Mouse (Mus musculus) midbrain, postnatal 0 days (tissue): ENCODE data around the gene Shroom3. TPM values are rescaled to one million over a fixed set of nuclear protein-coding genes. Genes with fewer than 3 reads are reported as not detected.

Experiments
- ATAC-seq: fragments of 200-750 bp; cut with Nextera tagmentation; 2 replicates; pipeline ENCODE4 v1.8.0; 2017; ENCODE audit warnings: moderate number of reproducible peaks, mild to moderate bottlenecking, moderate TSS enrichment, moderate library complexity; ENCODE audit not compliant: low FRiP score
- DNase-seq: peaks from one replicate; pipeline ENCODE4 v3.0.0-alpha.2; 2015; ENCODE audit warnings: low spot score
- H3K27ac ChIP-seq: fragments of 300-500 bp; sonication (generic); 2 replicates; pipeline ENCODE4 v1.5.1; 2014; ENCODE audit warnings: low read depth, mild to moderate bottlenecking, low read length, mixed read lengths
- H3K27me3 ChIP-seq: fragments of 300-500 bp; sonication (generic); 2 replicates; pipeline ENCODE4 v1.6.1; 2014; ENCODE audit warnings: low read length, control low read depth, mixed read lengths; ENCODE audit not compliant: insufficient read depth
- H3K36me3 ChIP-seq: fragments of 300-500 bp; sonication (generic); 2 replicates; pipeline ENCODE4 v1.6.1; 2014; ENCODE audit warnings: low read length, control low read depth, mixed read lengths; ENCODE audit not compliant: insufficient read depth
- H3K4me1 ChIP-seq: fragments of 300-500 bp; sonication (generic); 2 replicates; pipeline ENCODE4 v1.6.1; 2014; ENCODE audit warnings: mild to moderate bottlenecking, control low read depth, antibody characterized with exemption, low read length, mixed read lengths; ENCODE audit not compliant: insufficient read depth
- H3K4me2 ChIP-seq: fragments of 300-500 bp; sonication (generic); 2 replicates; pipeline ENCODE4 v1.6.1; 2014; ENCODE audit warnings: low read depth, mild to moderate bottlenecking, low read length, mixed read lengths; ENCODE audit not compliant: poor library complexity, severe bottlenecking
- H3K4me3 ChIP-seq: fragments of 300-500 bp; sonication (generic); 2 replicates; pipeline ENCODE4 v1.5.1; 2014; ENCODE audit warnings: low read depth, mild to moderate bottlenecking, low read length, moderate library complexity
- H3K9ac ChIP-seq: fragments of 300-500 bp; sonication (generic); replicated peaks from 2 replicates; pipeline ENCODE4 v1.6.1; 2014; ENCODE audit warnings: mild to moderate bottlenecking, low read length, moderate library complexity, mixed read lengths; ENCODE audit not compliant: poor library complexity, severe bottlenecking
- H3K9me3 ChIP-seq: fragments of 300-500 bp; sonication (generic); 2 replicates; pipeline ENCODE4 v1.6.1; 2016; ENCODE audit warnings: low read length, control low read depth
- CTCF ChIP-seq: IDR thresholded peaks from 2 replicates; pipeline ENCODE4 v1.5.1; 2016; ENCODE audit warnings: antibody characterized with exemption, mild to moderate bottlenecking
- WGBS: fragments of 180-500 bp; shearing (Covaris S2); extraction: QIAGEN DNeasy Blood & Tissue Kit; methylation state at CpG from one replicate; pipeline ENCODE4 v1.1.7; 2014; 5-methylcytosine and 5-hydroxymethylcytosine counted together
- polyA plus RNA-seq: library from polyadenylated mRNA; unstranded; fragments of >200 nt; fragmentation: Nextera tagmentation; extraction: Ambion mirVana; gene quantifications from 2 replicates; pipeline ENCODE4 v1.2.1, GENCODE M21; 2015
- total RNA-seq: library from RNA; depleted of rRNA; stranded (reverse); fragments of >200 nt; gene quantifications from 2 replicates; pipeline ENCODE4 v1.2.3, GENCODE M21; 2014

The Shroom3 gene
- total and polyA plus RNA-seq, 2 experiments from 2014 or later, result 1.2 to 8.1 TPM

DNA sequence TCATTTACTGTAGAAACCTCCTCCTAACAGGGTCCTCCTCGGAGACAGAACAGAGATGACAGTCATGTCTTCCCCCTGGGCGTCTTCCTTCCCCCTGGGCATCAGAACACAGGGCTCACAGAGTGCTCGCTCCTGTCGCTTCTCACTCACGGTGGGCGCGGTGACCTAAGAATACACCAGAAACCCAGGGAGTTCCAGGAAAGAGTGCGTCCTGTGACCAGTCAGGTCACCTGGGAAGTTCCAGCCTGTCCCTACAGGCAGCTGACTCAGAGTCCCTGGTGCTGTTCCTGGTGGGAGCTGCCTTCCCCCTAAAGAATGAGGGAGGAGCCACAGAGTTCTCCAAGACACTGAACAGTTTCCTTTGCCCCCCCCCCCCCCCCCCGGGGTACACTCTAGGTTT is 283.9 kb downstream of the Shroom3 start:
- Histone ChIP-seq H3K4me2 (no peak overlapping the region), H3K36me3 (no peaks in the 10 kb centered on the region), H3K9ac (no peak overlapping the region), H3K4me3 (no peak overlapping the region), H3K27me3 (no peaks in the 10 kb centered on the region), H3K27ac (no peak overlapping the region), H3K4me1 (no peaks in the 10 kb centered on the region), H3K9me3 (no peaks in the 10 kb centered on the region)
- TF ChIP-seq CTCF, result no peak
- whole genome bisulfite sequencing, result 82% methylated on average over 9 of the region's 9 CpGs
- ATAC-seq (no peak), DNase-seq (no peak)

DNA sequence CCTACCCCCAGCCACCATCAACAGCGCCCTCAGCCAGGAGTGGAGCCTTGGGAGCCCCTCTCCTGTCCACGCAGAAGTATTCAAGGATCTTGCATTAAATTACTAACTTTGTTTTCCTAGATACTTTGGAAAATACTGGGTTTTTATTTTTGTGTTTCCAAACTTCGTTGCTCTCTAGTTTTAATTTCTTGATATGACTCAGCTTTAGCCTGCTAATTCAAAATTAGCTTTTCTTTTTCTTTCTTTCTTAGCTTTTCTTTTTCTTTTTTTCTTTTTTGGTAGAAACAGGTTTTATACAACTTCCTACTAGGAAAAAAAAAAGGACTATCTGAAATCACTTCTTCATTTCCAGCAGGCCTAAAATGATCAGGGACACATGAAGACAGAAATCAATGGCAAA is 284.7 kb downstream of the Shroom3 start:
- DNase-seq (no peak), ATAC-seq (no peak)
- no peak overlapping the region for H3K4me3 ChIP-seq
- no peak overlapping the region for H3K27ac ChIP-seq
- H3K9me3 ChIP-seq, result no peaks in the 10 kb centered on the region
- no peaks in the 10 kb centered on the region for H3K36me3 ChIP-seq
- H3K4me2 ChIP-seq, result no peak overlapping the region
- no peak overlapping the region for H3K9ac ChIP-seq
- H3K4me1 ChIP-seq, result no peaks in the 10 kb centered on the region
- 93% methylated on average over 3 of the region's 3 CpGs for WGBS
- no peaks in the 10 kb centered on the region for H3K27me3 ChIP-seq
- TF ChIP-seq CTCF, result no peak

DNA sequence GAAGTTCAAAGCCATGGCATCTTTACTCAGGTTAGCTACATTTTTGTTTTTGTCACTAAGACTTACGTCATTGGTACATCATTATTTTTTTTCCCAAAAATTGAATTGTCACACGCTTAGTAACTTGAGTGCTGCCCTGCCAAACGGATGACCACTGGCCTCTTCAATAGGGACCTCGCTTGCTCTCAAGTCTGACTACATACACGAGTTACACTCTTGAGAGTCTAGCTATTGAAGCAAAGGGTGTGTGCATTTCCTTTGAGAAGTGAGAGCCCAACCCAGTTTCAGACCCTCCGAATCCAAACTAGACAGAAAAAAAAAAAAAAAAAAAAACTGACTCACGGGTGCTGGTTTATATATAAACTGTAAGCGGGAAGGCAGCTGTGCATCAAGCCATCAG is 286.2 kb downstream of the Shroom3 start:
- Histone ChIP-seq H3K4me3 (no peak overlapping the region), H3K27ac (no peak overlapping the region), H3K36me3 (no peaks in the 10 kb centered on the region), H3K4me2 (no peak overlapping the region), H3K9me3 (no peaks in the 10 kb centered on the region), H3K27me3 (no peaks in the 10 kb centered on the region), H3K4me1 (no peaks in the 10 kb centered on the region), H3K9ac (no peak overlapping the region)
- ATAC-seq (no peak), DNase-seq (no peak)
- 85% methylated on average over 8 of the region's 8 CpGs for WGBS
- TF ChIP-seq CTCF, result no peak

DNA sequence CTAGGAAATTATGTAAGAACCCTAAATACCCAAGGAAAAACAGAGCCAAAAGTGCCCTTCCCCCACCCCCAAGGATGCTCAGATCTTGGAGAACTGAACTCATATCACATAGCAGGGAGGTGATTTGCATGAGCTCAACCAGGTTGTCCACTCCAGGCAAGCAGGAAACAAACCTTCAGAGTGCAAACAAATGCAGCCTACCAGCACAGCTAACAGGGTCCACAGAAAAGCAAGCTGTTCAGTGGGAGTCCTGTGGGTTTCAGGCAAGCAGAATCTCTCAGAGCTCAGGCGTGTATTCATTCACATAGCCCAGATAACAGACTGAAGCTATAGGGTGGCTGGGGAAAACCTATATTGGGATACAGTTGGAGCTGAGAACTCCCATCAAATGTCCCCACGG is 286.7 kb downstream of the Shroom3 start:
- no peaks in the 10 kb centered on the region for H3K9me3 ChIP-seq
- no peak overlapping the region for H3K4me3 ChIP-seq
- H3K9ac ChIP-seq, result no peak overlapping the region
- no peak overlapping the region for H3K4me2 ChIP-seq
- DNase-seq (no peak), ATAC-seq (no peak)
- WGBS, result 77% methylated on average over 2 of the region's 2 CpGs
- H3K27ac ChIP-seq, result no peak overlapping the region
- TF ChIP-seq CTCF, result no peak
- no peaks in the 10 kb centered on the region for H3K27me3 ChIP-seq
- H3K4me1 ChIP-seq, result no peaks in the 10 kb centered on the region
- H3K36me3 ChIP-seq, result no peaks in the 10 kb centered on the region

DNA sequence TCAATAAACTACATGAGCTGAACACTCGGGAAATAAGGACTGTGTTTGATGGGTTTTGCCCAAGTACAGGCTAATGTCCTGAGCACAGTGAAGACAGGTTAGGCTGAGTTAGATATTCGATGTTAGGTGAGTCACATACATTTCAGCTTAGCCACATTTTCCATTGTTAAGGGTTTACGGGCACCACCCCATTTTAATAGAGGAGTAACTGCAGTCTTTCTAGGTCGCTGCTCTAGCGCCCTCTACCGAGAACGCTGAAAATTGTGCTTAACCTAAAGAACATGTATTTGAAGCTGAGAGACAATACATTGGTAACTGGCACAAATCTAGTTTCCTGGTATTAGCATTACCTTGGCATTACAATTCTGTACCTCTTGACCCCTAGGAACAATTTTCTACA is 287.2 kb downstream of the Shroom3 start:
- no peak overlapping the region for H3K27ac ChIP-seq
- peak; percentile 71 for TF ChIP-seq CTCF
- no peaks in the 10 kb centered on the region for H3K27me3 ChIP-seq
- H3K4me3 ChIP-seq, result no peak overlapping the region
- WGBS, result 36% methylated on average over 7 of the region's 7 CpGs
- ATAC-seq, result 0 out of 2 replicates have a peak, but pooled peaks have one; percentile 25
- H3K4me2 ChIP-seq, result no peak overlapping the region
- no peak overlapping the region for H3K9ac ChIP-seq
- no peaks in the 10 kb centered on the region for H3K9me3 ChIP-seq
- H3K4me1 ChIP-seq, result no peaks in the 10 kb centered on the region
- DNase-seq, result peak; percentile 71
- no peaks in the 10 kb centered on the region for H3K36me3 ChIP-seq

DNA sequence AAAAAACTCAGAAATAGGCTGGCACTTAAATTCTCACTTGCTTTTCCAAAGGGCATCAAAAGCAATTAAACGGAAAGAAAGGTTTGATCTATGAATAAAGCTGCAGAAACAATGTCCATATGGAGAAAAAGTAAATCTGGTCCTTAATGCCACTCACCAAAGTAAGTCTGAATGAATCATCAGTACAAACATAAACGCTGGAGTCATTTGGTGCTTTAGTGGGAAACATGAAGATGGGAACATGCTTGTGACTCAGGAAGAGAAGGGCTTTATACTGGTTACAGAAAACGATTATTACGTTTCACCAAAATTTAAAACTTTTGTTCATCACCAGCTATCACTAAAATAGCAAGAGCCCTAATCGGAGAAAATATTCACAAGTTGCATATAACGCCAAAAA is 297.2 kb downstream of the Shroom3 start:
- ATAC-seq (no peak), DNase-seq (no peak)

More for the DNA sequence above, 297.2 kb downstream of the Shroom3 start:
- Histone ChIP-seq H3K27ac (no peak overlapping the region), H3K4me1 (no peaks in the 10 kb centered on the region), H3K27me3 (no peaks in the 10 kb centered on the region), H3K4me3 (no peak overlapping the region), H3K9ac (no peak overlapping the region), H3K9me3 (no peaks in the 10 kb centered on the region), H3K4me2 (no peak overlapping the region), H3K36me3 (no peaks in the 10 kb centered on the region)
- TF ChIP-seq CTCF, result no peak
- WGBS, result 89% methylated on average over 6 of the region's 6 CpGs
